Mouse (Mus musculus): ENCODE results near the gene Cav2.

Cav2 gene

DNA sequence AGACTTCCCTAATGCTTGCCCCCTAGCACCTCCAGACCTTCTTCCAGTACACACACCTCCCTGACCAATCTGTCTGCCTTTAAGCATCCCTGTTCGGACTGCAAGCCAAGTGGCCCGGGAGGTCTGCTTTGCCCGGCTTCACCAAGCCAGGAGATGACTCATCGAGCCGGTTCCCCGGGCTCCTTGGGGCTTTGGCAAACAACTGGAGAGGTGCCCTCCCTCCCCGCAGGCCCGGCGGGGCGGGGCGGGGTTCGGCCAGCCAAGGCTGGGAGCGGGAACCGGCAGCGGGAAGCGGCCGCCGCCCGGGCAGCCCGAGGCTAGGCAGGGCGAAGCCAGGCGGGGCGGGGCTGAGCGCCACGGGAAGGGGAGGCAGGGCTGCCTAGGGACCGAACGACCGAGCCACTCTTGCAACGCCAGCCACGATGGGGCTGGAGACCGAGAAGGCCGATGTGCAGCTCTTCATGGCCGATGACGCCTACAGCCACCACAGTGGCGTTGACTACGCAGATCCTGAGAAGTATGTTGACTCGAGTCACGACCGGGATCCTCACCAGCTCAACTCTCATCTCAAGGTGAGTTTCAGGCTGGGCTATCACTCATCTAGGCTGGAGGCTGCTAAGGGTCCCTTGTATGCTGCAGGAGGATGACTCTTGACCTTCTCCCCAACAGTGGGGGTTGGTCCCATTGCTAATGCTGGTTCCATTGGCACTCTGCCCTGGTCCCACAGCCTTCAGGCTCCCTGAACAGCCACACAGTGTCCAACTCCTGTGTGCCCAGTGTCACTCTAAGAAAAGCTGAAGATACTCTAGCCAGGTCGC is at the start of gene Cav2:
Gene Cav2, plus strand, starts transcription at position 247 of the 818 bp plus-strand sequence.
- DNase-seq, result peak; percentile 79 to 94

GRCm38 (mm10) chr6:17239693-17240092 is 41.3 kb upstream of the Cav2 start:
- no peak for DNase-seq

DNA sequence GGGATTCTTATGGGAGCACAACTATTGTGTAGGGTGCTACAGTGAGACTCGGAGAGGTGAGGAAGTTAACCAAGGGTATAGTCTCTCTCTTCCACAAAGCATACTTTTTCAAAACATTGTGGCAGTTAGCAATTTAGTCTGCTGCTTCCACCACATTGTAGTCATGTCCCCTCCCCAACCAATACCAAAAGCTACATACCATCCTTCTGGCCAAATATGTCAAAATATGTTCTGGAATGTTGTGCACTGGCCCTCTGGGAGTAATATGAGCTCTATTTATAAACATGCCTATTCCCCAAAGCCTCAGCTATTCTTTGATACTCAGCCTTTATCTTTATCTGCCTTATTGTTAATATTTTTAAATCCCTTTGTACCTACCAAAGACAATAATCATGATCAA is 40.0 kb upstream of the Cav2 start:
- no peak for DNase-seq

- no peak for DNase-seq
Measured at GRCm38 (mm10) chr6:17246959-17247358, 34.0 kb upstream of the Cav2 start.

DNA sequence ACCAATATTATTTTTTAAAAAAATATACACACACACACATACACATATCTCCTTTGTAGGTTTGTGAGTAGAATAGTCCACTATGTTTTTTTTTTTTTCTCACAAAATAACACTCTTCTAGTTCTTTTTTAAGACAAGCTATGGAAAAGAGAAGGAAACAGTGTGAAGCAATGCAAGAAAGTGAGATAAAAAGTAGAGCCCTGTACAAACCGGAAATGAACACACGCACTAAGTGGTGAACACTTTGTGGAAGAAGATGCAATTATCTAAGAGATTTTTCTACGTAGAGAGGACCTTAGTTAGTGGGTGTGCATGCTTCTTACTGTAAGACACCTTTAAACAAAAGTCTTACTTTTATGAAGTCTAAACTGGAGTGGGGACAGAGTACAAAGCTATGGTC is 33.3 kb upstream of the Cav2 start:
- DNase-seq, result no peak

DNA sequence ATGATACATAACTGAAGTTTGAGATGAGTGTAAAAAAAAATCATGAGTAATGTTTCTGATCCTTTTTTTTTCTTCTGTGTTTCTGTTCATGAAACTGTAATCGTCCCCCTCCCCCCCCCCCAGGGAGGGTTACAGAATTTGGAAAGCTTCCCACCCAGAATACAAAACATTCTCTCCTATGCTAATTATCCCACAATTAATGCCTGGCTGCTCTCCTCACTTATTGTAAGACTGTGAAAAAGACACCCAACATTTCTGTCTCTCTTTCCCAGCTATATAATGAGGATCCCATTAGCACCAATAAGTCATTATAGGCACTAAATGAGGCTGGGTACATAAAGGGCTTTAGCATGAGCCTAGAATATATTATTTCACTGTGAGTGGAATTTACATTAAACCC is 32.7 kb upstream of the Cav2 start:
- no peak for DNase-seq

DNA sequence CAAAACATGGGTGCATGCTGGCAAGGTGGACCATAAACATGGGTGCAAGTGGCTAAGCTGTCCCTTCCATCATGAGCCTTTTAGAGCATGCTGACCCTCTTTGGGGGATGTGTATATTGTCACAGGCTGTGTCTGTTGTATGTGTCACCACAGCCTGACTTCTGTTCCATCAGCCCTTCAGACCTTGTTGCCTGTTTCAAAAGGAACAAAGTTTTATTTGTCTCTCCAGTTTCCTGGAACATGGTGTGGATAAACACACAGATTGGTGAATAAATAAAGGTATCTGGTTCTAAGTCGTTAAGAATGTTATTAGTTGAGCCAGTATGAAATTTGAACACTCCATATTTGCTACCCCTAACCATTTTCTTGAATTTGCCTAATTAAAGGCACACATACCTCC is 29.0 kb upstream of the Cav2 start:
- no peak for DNase-seq

GRCm38 (mm10) chr6:17258142-17258541 is 22.8 kb upstream of the Cav2 start:
- no peak for DNase-seq

- no peak for DNase-seq
Measured at GRCm38 (mm10) chr6:17258911-17259310, 22.1 kb upstream of the Cav2 start.

GRCm38 (mm10) chr6:17262786-17263185 is 18.2 kb upstream of the Cav2 start:
- DNase-seq, result no peak

DNA sequence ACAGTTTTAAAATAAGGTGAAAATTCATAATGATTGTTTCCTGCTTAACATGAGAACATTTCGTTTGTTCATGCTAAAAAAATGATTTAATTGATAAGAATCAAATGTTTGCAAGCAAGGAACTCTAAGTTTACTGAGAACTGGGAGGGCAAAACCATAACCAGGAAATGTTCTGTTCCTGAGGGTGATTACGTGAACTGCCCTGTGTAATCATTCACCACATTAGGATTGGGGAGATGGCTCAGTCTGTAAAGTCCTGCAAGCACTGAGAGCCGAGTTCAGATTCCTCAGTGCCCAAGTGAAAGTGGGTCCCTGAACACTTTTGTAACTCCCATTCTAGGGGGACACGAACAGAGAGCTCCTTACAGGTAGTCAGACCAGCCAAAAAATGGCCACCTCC is 15.9 kb upstream of the Cav2 start:
- DNase-seq, result peak; percentile 8 to 39

GRCm38 (mm10) chr6:17266466-17266865 is 14.5 kb upstream of the Cav2 start:
- DNase-seq, result no peak

- DNase-seq, result no peak
Measured at GRCm38 (mm10) chr6:17278366-17278765, 2.6 kb upstream of the Cav2 start.

DNA sequence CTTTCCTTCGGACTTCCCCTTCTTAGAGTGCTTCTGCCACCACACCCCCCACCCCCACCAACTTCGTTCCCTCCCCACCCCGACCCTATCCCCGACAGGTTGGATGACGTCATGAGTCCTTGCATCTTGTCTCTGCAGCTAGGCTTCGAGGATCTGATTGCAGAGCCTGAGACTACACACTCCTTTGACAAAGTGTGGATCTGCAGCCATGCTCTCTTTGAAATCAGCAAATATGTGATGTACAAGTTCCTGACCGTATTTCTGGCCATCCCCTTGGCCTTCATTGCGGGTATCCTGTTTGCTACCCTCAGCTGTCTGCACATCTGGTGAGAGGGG is 740 bp downstream of the Cav2 start:
- no peak for DNase-seq

GRCm38 (mm10) chr6:17282159-17282558 is 1.2 kb downstream of the Cav2 start:
- peak; percentile 30 to 65 for DNase-seq

- no peak for DNase-seq
Measured at GRCm38 (mm10) chr6:17283834-17284233, 2.8 kb downstream of the Cav2 start.

- no peak for DNase-seq
Measured at GRCm38 (mm10) chr6:17286381-17286780, 5.4 kb downstream of the Cav2 start.

DNA sequence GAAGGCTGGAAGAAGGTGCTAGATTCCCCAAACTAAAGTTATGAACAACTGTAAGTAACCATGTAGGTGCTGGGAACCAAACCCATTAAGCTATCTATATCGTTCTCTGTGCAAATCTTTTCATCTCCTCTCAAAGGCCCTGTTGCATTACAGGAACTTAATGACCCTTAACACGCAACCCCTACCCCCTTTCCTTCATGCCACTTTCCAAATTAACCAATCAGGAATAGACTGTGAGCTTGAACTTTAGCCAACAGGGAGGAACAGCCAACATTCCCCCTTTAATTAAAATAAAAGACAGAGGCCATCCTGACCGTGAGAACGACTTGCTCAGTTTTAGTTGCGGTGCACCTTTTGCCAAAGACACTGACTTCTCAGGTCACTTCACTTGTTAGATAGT is 14.1 kb downstream of the Cav2 start:
- DNase-seq, result no peak

DNA sequence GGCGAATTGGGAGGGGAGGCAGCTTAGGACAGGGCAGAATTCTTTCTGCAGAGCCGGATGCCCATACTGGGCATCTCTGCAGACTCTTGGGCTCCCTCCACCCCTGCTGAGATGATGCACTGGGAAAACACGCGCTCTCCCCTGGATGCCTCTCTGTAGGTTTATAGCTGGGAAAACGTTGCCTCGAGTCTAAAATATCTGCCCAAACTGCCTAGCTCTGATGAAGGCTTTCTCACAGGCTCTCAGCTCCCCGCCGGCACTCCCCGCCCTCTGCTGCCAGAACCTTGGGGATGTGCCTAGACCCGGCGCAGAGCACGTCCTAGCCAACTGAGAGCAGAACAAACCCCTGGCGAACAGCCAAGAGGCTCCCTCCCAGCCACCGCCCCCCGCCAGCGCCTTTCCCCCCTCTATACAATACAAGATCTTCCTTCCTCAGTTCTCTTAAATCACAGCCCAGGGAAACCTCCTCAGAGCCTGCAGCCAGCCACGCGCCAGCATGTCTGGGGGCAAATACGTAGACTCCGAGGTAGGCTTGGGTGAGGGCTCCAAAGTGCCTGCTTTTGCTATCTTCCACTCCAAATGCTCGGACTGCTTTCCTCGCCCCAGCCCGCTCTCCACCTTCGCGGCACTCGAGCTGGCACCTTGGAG is 25.1 kb downstream of the Cav2 start, which contains the start of gene Cav1:
Gene Cav1, plus strand, starts transcription at position 382 of the 648 bp plus-strand sequence.
- DNase-seq, result peak; percentile 79 to 88

DNA sequence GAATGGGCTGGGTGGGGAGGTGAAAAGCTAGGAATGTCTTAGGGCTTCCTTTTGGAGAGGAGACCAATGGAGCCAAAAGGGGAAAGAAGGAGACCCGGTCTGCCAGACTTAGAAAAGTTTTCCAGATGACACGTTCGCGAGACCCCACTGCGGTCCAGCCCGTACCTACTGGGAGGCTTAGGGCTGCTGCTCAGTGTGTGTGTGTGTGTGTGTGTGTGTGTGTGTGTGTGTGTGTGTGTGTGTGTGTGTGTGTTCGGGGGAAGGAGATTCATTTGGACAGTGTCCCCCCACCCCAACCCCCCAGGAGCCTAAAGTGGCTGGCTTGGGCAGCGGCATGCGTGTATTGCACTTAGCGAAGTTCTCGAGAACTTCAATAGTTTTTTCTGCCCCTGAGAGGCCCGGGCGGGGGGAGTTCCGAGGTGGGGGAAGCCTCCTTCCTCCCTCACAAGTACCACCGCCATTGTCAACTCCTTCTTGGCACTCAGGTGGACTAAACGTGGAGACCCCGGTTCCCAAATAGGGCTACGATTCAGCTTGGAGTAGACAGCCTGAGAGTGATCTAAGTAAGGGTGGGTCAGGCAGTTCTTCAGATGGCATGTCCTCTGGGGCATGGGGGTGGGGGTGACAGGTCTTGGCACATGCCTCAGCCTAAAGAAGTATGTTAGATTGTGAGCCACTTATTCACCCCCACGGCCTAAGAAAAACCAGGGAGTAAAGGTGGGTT is 25.8 kb downstream of the Cav2 start:
- DNase-seq, result peak in 1 of 2 experiments; percentile 46

- DNase-seq, result peak; percentile 78 to 85
Measured at GRCm38 (mm10) chr6:17307461-17308115, 26.6 kb downstream of the Cav2 start.

- no peak for DNase-seq
Measured at GRCm38 (mm10) chr6:17308661-17309060, 27.7 kb downstream of the Cav2 start.

DNA sequence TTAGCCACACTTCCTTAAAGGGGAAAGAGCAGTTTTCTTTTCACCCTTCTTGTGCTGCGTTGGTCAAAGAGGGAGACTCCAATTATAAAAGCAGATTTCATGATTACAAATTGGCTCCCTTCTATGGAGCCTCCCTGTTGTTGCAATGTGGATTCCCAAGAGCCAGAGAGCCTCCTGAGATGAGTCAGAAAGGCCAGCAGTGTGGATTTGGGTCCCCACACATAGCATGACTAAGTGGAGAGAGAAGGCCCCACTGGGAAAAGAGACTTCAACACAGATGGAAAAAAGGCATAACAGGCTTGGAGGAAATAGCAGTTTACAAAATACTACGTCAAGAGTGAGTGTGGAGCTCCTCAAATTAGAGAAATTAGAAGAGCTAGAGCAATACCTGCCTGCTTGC is 28.3 kb downstream of the Cav2 start:
- DNase-seq, result no peak
